Mouse (Mus musculus) R1 (cell line): ENCODE results near the gene Btbd6.

ENCODE experiments used
- DNase-seq: peaks from one replicate; pipeline ENCODE4 v3.0.0-alpha.2; 2018; ENCODE audit warnings: low read depth, low spot score

Btbd6 gene

GRCm38 (mm10) chr12:112976371-112977073 lies at the start of gene Btbd6:
Gene Btbd6 (plus strand): TSS chr12:112976482.
- DNase-seq = peak; percentile 87

- no peak for DNase-seq
Observed at GRCm38 (mm10) chr12:112927265-112927664, 49.0 kb upstream of the Btbd6 start.

GRCm38 (mm10) chr12:112928401-112929241 lies 47.7 kb upstream of the Btbd6 start:
- peak; percentile 49 for DNase-seq

- peak; percentile 81 for DNase-seq
Observed at GRCm38 (mm10) chr12:112929562-112930352, 46.5 kb upstream of the Btbd6 start, which contains the start of gene Jag2. Gene Jag2 (minus strand): TSS chr12:112929776.

GRCm38 (mm10) chr12:112932647-112933046 lies 43.6 kb upstream of the Btbd6 start:
- DNase-seq = no peak

GRCm38 (mm10) chr12:112937906-112938305 lies 38.4 kb upstream of the Btbd6 start:
- DNase-seq = peak; percentile 32

GRCm38 (mm10) chr12:112938366-112938765 lies 37.9 kb upstream of the Btbd6 start:
- DNase-seq = no peak

GRCm38 (mm10) chr12:112938873-112939565 lies 37.3 kb upstream of the Btbd6 start:
- peak; percentile 24 for DNase-seq

- no peak for DNase-seq
Observed at GRCm38 (mm10) chr12:112940238-112940637, 36.0 kb upstream of the Btbd6 start.

- no peak for DNase-seq
Observed at GRCm38 (mm10) chr12:112940710-112941109, 35.6 kb upstream of the Btbd6 start.

- no peak for DNase-seq
Observed at GRCm38 (mm10) chr12:112941156-112941775, 35.0 kb upstream of the Btbd6 start.

- peak; percentile 76 for DNase-seq
Observed at GRCm38 (mm10) chr12:112941776-112942713, 34.2 kb upstream of the Btbd6 start, which contains the start of gene Nudt14. Gene Nudt14 (minus strand): TSS chr12:112942124.

- DNase-seq = no peak
Observed at GRCm38 (mm10) chr12:112943669-112944068, 32.6 kb upstream of the Btbd6 start.

GRCm38 (mm10) chr12:112947307-112947706 lies 29.0 kb upstream of the Btbd6 start:
- DNase-seq = peak; percentile 72

GRCm38 (mm10) chr12:112950040-112950760 lies 26.1 kb upstream of the Btbd6 start:
- peak; percentile 81 for DNase-seq

GRCm38 (mm10) chr12:112950761-112951129 lies 25.5 kb upstream of the Btbd6 start:
- DNase-seq = no peak

- DNase-seq = no peak
Observed at GRCm38 (mm10) chr12:112951150-112951842, 25.0 kb upstream of the Btbd6 start.

GRCm38 (mm10) chr12:112952433-112952832 lies 23.8 kb upstream of the Btbd6 start:
- DNase-seq = no peak
